Mouse (Mus musculus) myocyte (in vitro differentiated cells): ENCODE data around the gene Prkacb.

Experiments used
- CEBPB ChIP-seq: IDR thresholded peaks from 2 replicates; pipeline ENCODE4 v1.6.1; 2011; ENCODE audit warnings: mild to moderate bottlenecking, moderate library complexity; ENCODE audit not compliant: poor library complexity, insufficient read depth, severe bottlenecking
- POLR2A ChIP-seq: IDR thresholded peaks from one replicate; pipeline ENCODE4 v1.6.1; 2011; ENCODE audit warnings: low read depth, mild to moderate bottlenecking, control low read depth, moderate library complexity; ENCODE audit not compliant: insufficient read length

DNA sequence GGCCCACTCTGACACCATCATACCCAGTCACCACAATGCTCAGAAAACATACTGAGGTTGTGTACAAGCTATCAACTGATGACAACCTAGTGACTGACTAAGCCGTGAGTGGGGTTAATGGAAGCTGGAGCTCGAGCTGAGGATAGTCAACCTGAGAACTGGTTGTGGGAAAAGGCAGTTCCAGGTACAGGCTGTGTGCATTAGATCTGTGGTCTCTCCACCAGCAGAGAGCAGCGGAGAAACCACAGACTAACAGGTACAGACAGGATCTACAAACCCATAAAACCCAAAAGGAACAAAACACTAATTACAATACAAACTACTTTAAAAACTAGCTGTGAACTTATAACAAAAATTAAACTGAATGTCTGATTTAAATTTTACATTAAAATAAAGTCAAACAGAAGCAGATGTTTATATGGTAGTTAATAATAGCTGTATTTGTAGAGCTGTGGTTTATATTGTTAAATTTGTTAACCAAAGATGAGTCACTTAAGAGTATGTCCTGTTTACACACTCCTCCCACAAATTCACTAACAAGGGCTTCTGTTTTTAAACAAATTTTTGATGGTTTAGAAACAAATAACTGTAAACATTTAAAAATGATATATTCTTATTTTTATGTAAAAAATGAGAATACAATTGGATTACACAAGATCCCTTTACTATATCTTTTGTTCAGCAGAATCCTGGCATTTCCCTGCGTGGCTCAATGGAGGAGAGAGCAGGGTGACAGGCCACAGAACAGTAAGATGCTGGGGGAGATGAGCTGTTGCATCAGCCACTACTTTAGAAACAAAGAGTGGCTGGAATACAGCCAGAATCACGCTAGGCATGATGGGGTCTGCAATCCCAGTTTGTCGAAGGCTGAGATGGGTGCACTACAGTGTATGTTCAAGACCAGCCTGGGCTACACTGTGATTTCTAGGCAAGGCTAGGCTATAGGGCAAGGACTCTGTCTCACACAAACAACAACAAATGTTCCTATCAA is 54.5 kb downstream of the Prkacb start:
- TF ChIP-seq POLR2A (no peak), CEBPB (peak; percentile 61; the same call in 1 of the 2 replicates)
